Mouse (Mus musculus) kidney, postnatal 14 days (tissue): ENCODE results near the gene Ddx39.

Experiments
- DNase-seq: peaks from one replicate; pipeline ENCODE4 v3.0.0; 2022; ENCODE audit warnings: mixed read lengths

Ddx39 gene

GRCm38 (mm10) chr8:83771791-83772190 lies 56.8 kb downstream of the Ddx39 start:
- no peak for DNase-seq

GRCm38 (mm10) chr8:83772701-83773451 lies 57.9 kb downstream of the Ddx39 start:
- peak; percentile 44 for DNase-seq

DNA sequence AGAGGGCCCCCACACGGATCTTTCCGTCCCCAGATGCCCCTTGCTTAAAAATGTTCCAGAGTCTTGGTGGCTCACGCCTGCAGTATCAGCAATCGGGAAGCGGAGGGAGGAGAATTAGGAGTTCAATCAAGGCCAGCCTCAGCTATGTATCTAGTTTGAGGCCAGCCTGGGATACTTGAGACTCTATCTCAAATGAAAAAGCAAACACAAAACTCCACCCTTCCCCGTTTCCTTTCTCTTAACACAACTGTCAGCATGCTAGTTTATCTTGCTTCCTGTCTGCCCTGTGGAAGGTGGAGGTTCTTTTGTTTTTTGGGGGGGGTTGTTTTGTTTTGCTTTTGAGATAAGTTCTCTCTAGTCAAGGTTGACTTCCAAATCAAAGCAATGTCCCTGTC lies 58.5 kb downstream of the Ddx39 start:
- no peak for DNase-seq

GRCm38 (mm10) chr8:83774221-83774620 lies 59.2 kb downstream of the Ddx39 start:
- DNase-seq, result peak; percentile 7
